Mouse (Mus musculus): ENCODE results near the gene Ddx19b.
"Not testable (repeated sequence)": the region's sequence is repeated elsewhere in the genome, so short reads cannot be mapped to it uniquely, and the experiment has no call there.

Ddx19b gene

GRCm38 (mm10) chr8:111031572-111031971 is at the start of gene Ddx19b:
TSS of gene Ddx19b (minus strand) at chr8:111031751.
- no peak for DNase-seq

- no peak for DNase-seq
These were observed 48.3 kb upstream of the Ddx19b start for GRCm38 (mm10) chr8:111079861-111080271.

- no peak for DNase-seq
These were observed 47.9 kb upstream of the Ddx19b start for GRCm38 (mm10) chr8:111079461-111079860.

- no peak for DNase-seq
These were observed 44.4 kb upstream of the Ddx19b start for GRCm38 (mm10) chr8:111075926-111076325.

GRCm38 (mm10) chr8:111068660-111069059 is 37.1 kb upstream of the Ddx19b start:
- not testable (repeated sequence) for DNase-seq

- no peak for DNase-seq
These were observed 35.9 kb upstream of the Ddx19b start for GRCm38 (mm10) chr8:111067439-111067838.

GRCm38 (mm10) chr8:111066308-111066707 is 34.8 kb upstream of the Ddx19b start:
- DNase-seq: no peak

GRCm38 (mm10) chr8:111062893-111063292 is 31.3 kb upstream of the Ddx19b start:
- DNase-seq: no peak

- peak; percentile 94 for DNase-seq
These were observed 30.7 kb upstream of the Ddx19b start for GRCm38 (mm10) chr8:111062072-111062757.

GRCm38 (mm10) chr8:111061688-111062071 is 30.1 kb upstream of the Ddx19b start:
- no peak for DNase-seq

- DNase-seq: no peak
These were observed 27.5 kb upstream of the Ddx19b start for GRCm38 (mm10) chr8:111058946-111059572.

- peak; percentile 49 for DNase-seq
These were observed 25.2 kb upstream of the Ddx19b start for GRCm38 (mm10) chr8:111056691-111057293.

GRCm38 (mm10) chr8:111056158-111056663 is 24.7 kb upstream of the Ddx19b start, which contains the start of gene Exosc6:
TSS of gene Exosc6 (plus strand) at chr8:111056339.
- DNase-seq: peak; percentile 93

- no peak for DNase-seq
These were observed 24.1 kb upstream of the Ddx19b start for GRCm38 (mm10) chr8:111055661-111056060.

GRCm38 (mm10) chr8:111055031-111055634 is 23.6 kb upstream of the Ddx19b start:
- no peak for DNase-seq

- peak; percentile 30 for DNase-seq
These were observed 22.4 kb upstream of the Ddx19b start for GRCm38 (mm10) chr8:111053827-111054518.

GRCm38 (mm10) chr8:111049106-111049505 is 17.6 kb upstream of the Ddx19b start:
- no peak for DNase-seq

- no peak for DNase-seq
These were observed 17.1 kb upstream of the Ddx19b start for GRCm38 (mm10) chr8:111048694-111049093.

- DNase-seq: peak; percentile 31
These were observed 12.6 kb upstream of the Ddx19b start for GRCm38 (mm10) chr8:111044003-111044734.

GRCm38 (mm10) chr8:111042546-111042945 is 11.0 kb upstream of the Ddx19b start:
- no peak for DNase-seq

GRCm38 (mm10) chr8:111036591-111036990 is 5.0 kb upstream of the Ddx19b start:
- DNase-seq: no peak

GRCm38 (mm10) chr8:111034276-111034675 is 2.7 kb upstream of the Ddx19b start:
- peak; percentile 28 for DNase-seq
